Mouse (Mus musculus): ENCODE measurements around the gene Hist1h2bf. TPM values are rescaled to one million over a fixed set of nuclear protein-coding genes. Genes with fewer than 3 reads are reported as not detected.
"Not testable (repeated sequence)": the region's sequence is repeated elsewhere in the genome, so short reads cannot be mapped to it uniquely, and the experiment has no call there.

The Hist1h2bf gene
- polyA plus RNA-seq, 1 experiment from 2014 or later, result 7.1 TPM

DNA sequence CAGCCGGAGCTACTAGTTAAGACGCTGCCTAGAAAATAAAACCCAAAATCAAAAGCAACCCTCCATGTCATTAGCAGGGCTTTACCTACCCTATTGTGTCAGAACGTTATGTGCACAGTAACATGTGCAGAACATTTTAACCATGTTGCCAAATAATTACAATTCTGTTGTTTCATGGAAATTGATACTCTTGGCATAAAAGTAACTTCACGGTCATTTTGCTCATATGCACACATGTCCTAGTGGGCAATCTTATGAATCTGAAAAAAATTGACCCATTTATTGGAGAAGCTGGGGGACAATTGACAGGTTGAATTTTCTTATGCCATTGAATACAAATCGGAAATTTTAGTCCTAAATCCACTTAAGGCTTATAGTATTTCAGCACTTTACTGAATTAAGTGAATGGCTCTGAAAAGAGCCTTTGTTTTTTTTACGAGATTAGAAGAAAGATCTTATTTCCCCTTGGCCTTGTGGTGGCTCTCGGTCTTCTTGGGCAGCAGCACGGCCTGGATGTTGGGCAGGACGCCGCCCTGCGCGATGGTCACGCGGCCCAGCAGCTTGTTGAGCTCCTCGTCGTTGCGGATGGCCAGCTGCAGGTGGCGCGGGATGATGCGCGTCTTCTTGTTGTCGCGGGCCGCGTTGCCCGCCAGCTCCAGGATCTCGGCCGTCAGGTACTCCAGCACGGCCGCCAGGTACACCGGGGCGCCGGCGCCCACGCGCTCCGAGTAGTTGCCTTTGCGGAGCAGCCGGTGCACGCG is 3.6 kb downstream of the Hist1h2bf start:
- ATAC-seq (replicated peaks; ENCODE audit: low FRiP score, low TSS enrichment, low read depth); H3K36me3 ChIP-seq (ENCODE audit: control insufficient read depth, insufficient read depth, low read length); H3K4me1 ChIP-seq (replicated peaks; ENCODE audit: control insufficient read depth, insufficient read depth, low read length); DNase-seq (ENCODE audit: low spot score); H3K9me3 ChIP-seq (ENCODE audit: control insufficient read depth, low read length); H3K27me3 ChIP-seq (replicated peaks; ENCODE audit: control insufficient read depth, insufficient read depth, low read length): not testable (repeated sequence)
- WGBS, result 4% methylated on average over 20 of the region's 41 CpGs
- Histone ChIP-seq H3K4me2 (ENCODE audit: low read length) (peak overlapping the region; percentile 51), H3K9ac (ENCODE audit: low read length) (peak overlapping the region; percentile 59), H3K27ac (ENCODE audit: low read depth) (peak overlapping the region; percentile 98), H3K4me3 (ENCODE audit: low read depth, low read length) (peak overlapping the region; percentile 59)

DNA sequence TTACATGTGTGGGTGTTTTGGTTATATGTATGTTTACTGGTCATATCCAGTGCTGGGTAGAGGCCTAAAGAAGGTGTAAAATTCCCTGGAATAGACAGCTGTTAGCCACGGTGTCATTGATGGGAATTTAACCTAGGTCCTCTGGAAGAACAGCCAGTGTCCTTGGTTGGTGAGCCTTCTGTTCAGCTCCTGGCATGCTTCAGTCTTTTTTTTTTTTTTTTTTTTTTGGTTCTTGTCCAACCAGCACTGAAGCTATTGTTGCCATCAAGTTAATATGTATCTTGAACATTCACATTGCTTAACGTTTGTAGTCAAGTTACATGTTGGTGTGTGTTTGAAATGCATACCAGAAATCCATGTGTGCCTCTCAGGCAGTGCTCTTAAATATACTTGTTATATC is 9.5 kb downstream of the Hist1h2bf start:
- 82% methylated on average over 2 of the region's 2 CpGs for WGBS
- H3K27me3 ChIP-seq (replicated peaks; ENCODE audit: control insufficient read depth, insufficient read depth, low read length), result no peaks in the 10 kb centered on the region
- no peak overlapping the region for H3K4me3 ChIP-seq (ENCODE audit: low read depth, low read length)
- H3K27ac ChIP-seq (ENCODE audit: low read depth), result no peak overlapping the region
- no peaks in the 10 kb centered on the region for H3K4me1 ChIP-seq (replicated peaks; ENCODE audit: control insufficient read depth, insufficient read depth, low read length)
- no peak overlapping the region for H3K4me2 ChIP-seq (ENCODE audit: low read length)
- DNase-seq (ENCODE audit: low spot score) (no peak), ATAC-seq (replicated peaks; ENCODE audit: low FRiP score, low TSS enrichment, low read depth) (no peak)
- no peak overlapping the region for H3K9ac ChIP-seq (ENCODE audit: low read length)
- H3K9me3 ChIP-seq (ENCODE audit: control insufficient read depth, low read length), result no peaks in the 10 kb centered on the region
- H3K36me3 ChIP-seq (ENCODE audit: control insufficient read depth, insufficient read depth, low read length), result no peaks in the 10 kb centered on the region

DNA sequence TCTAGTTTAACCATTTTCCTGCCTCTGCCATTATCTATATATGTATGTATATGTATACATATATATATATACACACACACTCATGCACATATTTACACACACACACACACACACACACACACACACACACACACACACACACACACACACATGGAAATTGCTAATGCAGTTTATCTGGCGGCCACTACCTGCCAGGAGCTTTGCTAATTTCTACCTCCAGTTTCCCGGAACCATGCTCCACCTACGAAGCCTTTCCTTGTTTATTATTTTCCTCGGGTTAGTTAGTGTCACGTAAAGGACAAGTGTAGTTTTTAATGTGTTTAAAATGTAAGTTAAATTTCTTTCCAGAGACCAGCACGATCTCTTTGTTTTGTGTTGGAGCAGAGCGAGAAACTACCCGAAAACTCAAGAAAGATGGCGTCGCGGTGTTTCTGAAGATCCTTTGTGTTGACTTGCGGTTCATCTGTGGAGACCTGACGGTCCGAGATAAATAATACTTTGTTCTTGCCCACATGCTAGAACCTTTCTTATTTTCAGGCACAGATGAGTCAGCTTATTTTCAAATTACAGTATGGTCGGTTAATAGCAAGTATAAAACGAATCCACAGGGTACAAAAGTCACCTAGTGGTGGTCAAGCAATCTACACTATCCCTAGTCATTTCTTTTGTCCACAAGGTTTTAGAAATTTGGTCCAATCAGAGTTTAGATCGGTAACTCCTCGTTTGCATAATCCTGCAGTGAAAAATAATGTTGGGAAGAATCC is 11.1 kb downstream of the Hist1h2bf start:
- H3K9me3 ChIP-seq (ENCODE audit: control insufficient read depth, low read length), result no peaks in the 10 kb centered on the region
- H3K27me3 ChIP-seq (replicated peaks; ENCODE audit: control insufficient read depth, insufficient read depth, low read length), result no peaks in the 10 kb centered on the region
- H3K36me3 ChIP-seq (ENCODE audit: control insufficient read depth, insufficient read depth, low read length), result no peaks in the 10 kb centered on the region
- 3% methylated on average over 18 of the region's 18 CpGs for WGBS
- H3K9ac ChIP-seq (ENCODE audit: low read length), result peak overlapping the region; percentile 73
- H3K4me3 ChIP-seq (ENCODE audit: low read depth, low read length), result peak overlapping the region; percentile 38
- no peaks in the 10 kb centered on the region for H3K4me1 ChIP-seq (replicated peaks; ENCODE audit: control insufficient read depth, insufficient read depth, low read length)
- ATAC-seq (replicated peaks; ENCODE audit: low FRiP score, low TSS enrichment, low read depth), result peak; percentile 72
- H3K27ac ChIP-seq (ENCODE audit: low read depth), result peak overlapping the region; percentile 99
- DNase-seq (ENCODE audit: low spot score), result peak; percentile 72
- peak overlapping the region; percentile 92 for H3K4me2 ChIP-seq (ENCODE audit: low read length)

DNA sequence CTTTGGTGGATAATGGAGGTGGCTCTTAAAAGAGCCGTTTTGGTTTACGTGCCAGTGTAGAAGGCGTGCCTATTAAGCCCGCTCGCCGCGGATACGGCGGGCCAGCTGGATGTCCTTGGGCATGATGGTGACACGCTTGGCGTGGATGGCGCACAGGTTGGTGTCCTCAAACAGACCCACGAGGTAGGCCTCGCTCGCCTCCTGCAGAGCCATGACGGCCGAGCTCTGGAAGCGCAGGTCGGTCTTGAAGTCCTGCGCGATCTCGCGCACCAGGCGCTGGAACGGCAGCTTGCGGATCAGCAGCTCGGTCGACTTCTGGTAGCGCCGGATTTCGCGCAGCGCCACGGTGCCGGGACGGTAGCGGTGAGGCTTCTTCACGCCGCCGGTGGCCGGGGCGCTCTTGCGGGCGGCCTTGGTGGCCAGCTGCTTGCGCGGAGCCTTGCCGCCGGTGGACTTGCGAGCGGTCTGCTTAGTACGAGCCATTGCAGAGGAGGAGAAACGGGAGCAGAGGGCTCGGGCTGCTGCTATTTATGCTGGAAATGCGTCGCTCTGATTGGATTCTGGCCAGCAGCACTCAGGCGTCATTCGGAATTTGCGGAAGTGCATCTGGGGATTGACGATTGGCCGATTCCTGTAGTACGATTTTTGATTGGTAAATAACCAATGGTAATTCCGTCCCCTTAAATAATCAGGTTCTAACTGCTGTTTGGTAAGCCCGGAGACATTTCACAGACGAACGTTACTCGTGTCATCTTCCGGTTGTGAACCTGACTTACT is 11.9 kb downstream of the Hist1h2bf start, which contains the start of gene Hist1h3e:
TSS of gene Hist1h3e (minus strand) at position 487 of the 777 bp plus-strand sequence.
- peak within 1 kb of the TSS; percentile 73 for H3K9ac ChIP-seq (ENCODE audit: low read length)
- H3K9me3 ChIP-seq (ENCODE audit: control insufficient read depth, low read length); H3K27me3 ChIP-seq (replicated peaks; ENCODE audit: control insufficient read depth, insufficient read depth, low read length); H3K36me3 ChIP-seq (ENCODE audit: control insufficient read depth, insufficient read depth, low read length); H3K4me1 ChIP-seq (replicated peaks; ENCODE audit: control insufficient read depth, insufficient read depth, low read length): not testable (repeated sequence)
- DNase-seq (ENCODE audit: low spot score) (peak; percentile 98), ATAC-seq (replicated peaks; ENCODE audit: low FRiP score, low TSS enrichment, low read depth) (peak; percentile 90)
- peak within 1 kb of the TSS; percentile 92 for H3K4me2 ChIP-seq (ENCODE audit: low read length)
- H3K4me3 ChIP-seq (ENCODE audit: low read depth, low read length), result peak within 1 kb of the TSS; percentile 38
- WGBS, result under 1% methylated on average over 49 of the region's 67 CpGs
- H3K27ac ChIP-seq (ENCODE audit: low read depth), result peak within 1 kb of the TSS; percentile 99

DNA sequence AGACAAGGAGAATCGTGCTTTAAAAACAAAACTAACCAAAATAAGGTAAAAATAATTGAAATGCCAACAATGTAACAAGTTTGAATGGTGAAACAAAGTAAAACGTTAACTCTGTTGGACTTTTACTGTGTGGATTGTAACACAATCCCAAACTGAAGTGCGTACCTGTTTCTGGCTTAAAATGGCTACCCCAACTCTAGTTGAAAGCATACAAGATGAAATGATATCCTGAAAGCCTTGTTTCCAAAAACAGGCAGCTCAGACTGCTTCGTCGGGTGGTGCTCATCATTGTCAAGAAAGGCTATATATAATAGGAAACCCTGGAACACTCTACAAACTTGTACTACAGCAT is 12.5 kb downstream of the Hist1h2bf start:
- H3K9me3 ChIP-seq (ENCODE audit: control insufficient read depth, low read length); DNase-seq (ENCODE audit: low spot score); H3K4me1 ChIP-seq (replicated peaks; ENCODE audit: control insufficient read depth, insufficient read depth, low read length); H3K36me3 ChIP-seq (ENCODE audit: control insufficient read depth, insufficient read depth, low read length); ATAC-seq (replicated peaks; ENCODE audit: low FRiP score, low TSS enrichment, low read depth); H3K27me3 ChIP-seq (replicated peaks; ENCODE audit: control insufficient read depth, insufficient read depth, low read length): not testable (repeated sequence)
- peak overlapping the region; percentile 92 for H3K4me2 ChIP-seq (ENCODE audit: low read length)
- H3K9ac ChIP-seq (ENCODE audit: low read length), result peak overlapping the region; percentile 52
- WGBS, result 0% methylated on average over 2 of the region's 5 CpGs
- H3K27ac ChIP-seq (ENCODE audit: low read depth), result peak overlapping the region; percentile 99
- H3K4me3 ChIP-seq (ENCODE audit: low read depth, low read length), result peak overlapping the region; percentile 38; the same call in 1 of the 2 replicates

DNA sequence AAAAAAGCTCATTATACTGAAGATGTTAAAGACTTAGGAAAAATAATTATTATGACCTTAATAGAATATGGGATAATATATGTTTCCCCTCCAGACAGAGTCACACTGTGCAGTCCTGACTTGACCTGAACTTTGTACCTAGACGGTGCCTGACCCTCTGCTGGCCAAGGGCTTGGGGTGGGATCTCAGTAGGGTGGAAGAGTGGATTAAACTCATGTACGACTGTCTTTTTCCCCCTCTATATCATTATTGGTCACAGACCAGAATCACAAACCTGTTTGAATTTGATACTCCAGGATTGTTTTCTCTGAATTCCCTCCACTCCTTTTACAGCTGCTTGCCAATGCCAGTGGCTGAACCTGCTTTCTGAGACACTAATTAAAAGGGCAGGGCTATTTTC is 13.3 kb downstream of the Hist1h2bf start:
- ATAC-seq (replicated peaks; ENCODE audit: low FRiP score, low TSS enrichment, low read depth); H3K27me3 ChIP-seq (replicated peaks; ENCODE audit: control insufficient read depth, insufficient read depth, low read length); H3K4me3 ChIP-seq (ENCODE audit: low read depth, low read length); H3K4me2 ChIP-seq (ENCODE audit: low read length); H3K9me3 ChIP-seq (ENCODE audit: control insufficient read depth, low read length); H3K4me1 ChIP-seq (replicated peaks; ENCODE audit: control insufficient read depth, insufficient read depth, low read length); H3K36me3 ChIP-seq (ENCODE audit: control insufficient read depth, insufficient read depth, low read length); DNase-seq (ENCODE audit: low spot score): not testable (repeated sequence)
- H3K9ac ChIP-seq (ENCODE audit: low read length), result 0 out of 2 replicates have a peak overlapping the region, but pooled peaks have one; percentile 10
- 28% methylated on average over 2 of the region's 2 CpGs for WGBS
- H3K27ac ChIP-seq (ENCODE audit: low read depth), result peak overlapping the region; percentile 12; the same call in 1 of the 2 replicates

DNA sequence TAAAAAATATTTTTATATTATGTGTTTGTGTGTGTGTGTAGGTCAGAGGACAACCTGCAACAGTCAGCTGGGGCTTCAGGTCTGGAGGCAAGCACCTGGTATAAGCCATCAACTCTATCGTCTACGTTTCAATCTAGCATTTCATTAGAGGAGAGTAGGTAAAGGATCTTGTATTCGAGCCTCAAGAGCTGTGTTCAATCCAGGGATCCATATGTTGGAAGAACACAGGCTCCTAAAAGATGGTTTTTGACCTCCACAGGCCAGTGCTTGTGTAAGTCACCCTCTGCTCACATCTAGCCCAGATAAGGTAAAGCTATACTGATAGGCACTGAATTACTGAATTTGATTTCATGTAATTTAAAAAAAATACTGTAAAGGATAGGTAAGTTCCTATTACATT is 17.1 kb downstream of the Hist1h2bf start:
- 68% methylated on average over 3 of the region's 3 CpGs for WGBS
- DNase-seq (ENCODE audit: low spot score) (no peak), ATAC-seq (replicated peaks; ENCODE audit: low FRiP score, low TSS enrichment, low read depth) (no peak)
- Histone ChIP-seq H3K36me3 (ENCODE audit: control insufficient read depth, insufficient read depth, low read length) (no peaks in the 10 kb centered on the region), H3K4me1 (replicated peaks; ENCODE audit: control insufficient read depth, insufficient read depth, low read length) (peaks cover 12% of the 10 kb centered on the region), H3K4me2 (ENCODE audit: low read length) (peak overlapping the region; percentile 93), H3K9ac (ENCODE audit: low read length) (no peak overlapping the region), H3K4me3 (ENCODE audit: low read depth, low read length) (peak overlapping the region; percentile 71; the same call in 1 of the 2 replicates), H3K27ac (ENCODE audit: low read depth) (peak overlapping the region; percentile 100), H3K27me3 (replicated peaks; ENCODE audit: control insufficient read depth, insufficient read depth, low read length) (no peaks in the 10 kb centered on the region), H3K9me3 (ENCODE audit: control insufficient read depth, low read length) (no peaks in the 10 kb centered on the region)

DNA sequence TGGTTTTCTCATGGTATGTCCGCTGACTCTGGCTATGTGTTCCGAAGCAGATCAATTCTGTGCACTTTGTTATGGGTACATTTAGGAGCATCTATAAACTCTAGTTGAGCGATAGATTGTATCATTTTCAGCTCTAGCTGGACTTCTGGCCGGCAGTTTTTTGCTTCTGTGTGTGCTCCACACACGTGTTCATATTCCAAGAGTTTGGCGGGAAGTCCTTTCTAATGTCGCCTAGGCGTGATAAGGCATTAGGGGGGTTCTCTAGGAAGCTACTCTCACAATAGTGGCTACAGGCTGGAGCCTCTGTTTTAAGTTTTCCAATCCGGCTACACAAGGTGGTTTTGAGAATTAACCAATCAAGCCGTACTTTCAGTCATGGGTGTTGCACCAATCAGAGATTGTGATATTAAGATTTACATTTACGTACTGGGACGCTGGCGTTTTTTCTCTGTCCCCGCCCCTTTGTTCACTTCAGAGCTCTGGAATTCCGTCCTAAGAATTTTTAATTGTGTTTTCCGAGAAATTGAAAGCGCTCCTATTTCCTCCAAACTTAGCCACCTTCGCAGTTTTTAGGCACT is 18.1 kb downstream of the Hist1h2bf start:
- H3K4me3 ChIP-seq (ENCODE audit: low read depth, low read length), result peak overlapping the region; percentile 71
- H3K9me3 ChIP-seq (ENCODE audit: control insufficient read depth, low read length), result no peaks in the 10 kb centered on the region
- no peaks in the 10 kb centered on the region for H3K27me3 ChIP-seq (replicated peaks; ENCODE audit: control insufficient read depth, insufficient read depth, low read length)
- H3K4me2 ChIP-seq (ENCODE audit: low read length), result peak overlapping the region; percentile 93
- WGBS, result 1% methylated on average over 18 of the region's 18 CpGs
- ATAC-seq (replicated peaks; ENCODE audit: low FRiP score, low TSS enrichment, low read depth) (peak; percentile 77), DNase-seq (ENCODE audit: low spot score) (peak; percentile 88)
- peak overlapping the region; percentile 96 for H3K9ac ChIP-seq (ENCODE audit: low read length)
- H3K36me3 ChIP-seq (ENCODE audit: control insufficient read depth, insufficient read depth, low read length), result no peaks in the 10 kb centered on the region
- peaks cover 15% of the 10 kb centered on the region for H3K4me1 ChIP-seq (replicated peaks; ENCODE audit: control insufficient read depth, insufficient read depth, low read length)
- peak overlapping the region; percentile 100 for H3K27ac ChIP-seq (ENCODE audit: low read depth)
